Mouse (Mus musculus) liver, embryonic 13.5 days (tissue): ENCODE results near the gene Nexmif. TPM values are rescaled to one million over a fixed set of nuclear protein-coding genes. Genes with fewer than 3 reads are reported as not detected.

Experiments used
- ATAC-seq: fragments of 200-750 bp; cut with Nextera tagmentation; 2 replicates; pipeline ENCODE4 v1.8.0; 2017; ENCODE audit warnings: low read depth, mild to moderate bottlenecking, moderate number of reproducible peaks, moderate library complexity
- DNase-seq: peaks from one replicate; pipeline ENCODE4 v3.0.0; 2022
- H3K27ac ChIP-seq: fragments of 300-500 bp; sonication (generic); 2 replicates; pipeline ENCODE4 v1.5.1; 2015; ENCODE audit warnings: moderate library complexity, mild to moderate bottlenecking, inconsistent platforms
- H3K27me3 ChIP-seq: fragments of 300-500 bp; sonication (generic); 2 replicates; pipeline ENCODE4 v1.6.1; 2015; ENCODE audit warnings: mild to moderate bottlenecking, inconsistent platforms
- H3K36me3 ChIP-seq: fragments of 300-500 bp; sonication (generic); 2 replicates; pipeline ENCODE4 v1.6.1; 2015; ENCODE audit warnings: mild to moderate bottlenecking, inconsistent platforms
- H3K4me1 ChIP-seq: fragments of 300-500 bp; sonication (generic); replicated peaks from 2 replicates; pipeline ENCODE4 v1.6.1; 2015; ENCODE audit warnings: inconsistent platforms
- H3K4me2 ChIP-seq: fragments of 300-500 bp; sonication (generic); 2 replicates; pipeline ENCODE4 v1.6.1; 2015; ENCODE audit warnings: inconsistent platforms, mild to moderate bottlenecking, moderate library complexity
- H3K4me3 ChIP-seq: fragments of 300-500 bp; sonication (generic); replicated peaks from 2 replicates; pipeline ENCODE4 v1.5.1; 2015; ENCODE audit warnings: mild to moderate bottlenecking, inconsistent platforms
- H3K9ac ChIP-seq: fragments of 300-500 bp; sonication (generic); 2 replicates; pipeline ENCODE4 v1.6.1; 2015; ENCODE audit warnings: mild to moderate bottlenecking, inconsistent platforms
- H3K9me3 ChIP-seq: fragments of 300-500 bp; sonication (generic); replicated peaks from 2 replicates; pipeline ENCODE4 v1.6.1; 2016; ENCODE audit warnings: inconsistent platforms
- WGBS: fragments of 180-500 bp; shearing (Covaris S2); methylation state at CpG from one replicate; pipeline ENCODE4 v1.1.7; 2015; ENCODE audit not compliant: insufficient replicate concordance; 5-methylcytosine and 5-hydroxymethylcytosine counted together
- microRNA counts: library from miRNA; unstranded; fragments of <30 nt; microRNA quantifications from one replicate; lab custom pipeline; 2016
- microRNA-seq: library from miRNA; unstranded; fragments of <30 nt; microRNA quantifications from one replicate; pipeline ENCODE4, GENCODE M21; 2016
- polyA plus RNA-seq: library from polyadenylated mRNA; unstranded; fragments of >200 nt; fragmentation: Nextera tagmentation; extraction: Ambion mirVana; gene quantifications from 2 replicates; pipeline ENCODE4 v1.2.1, GENCODE M21; 2015

Gene Nexmif
- polyA plus RNA-seq, 1 experiment from 2014 or later, result 0.03 TPM

DNA sequence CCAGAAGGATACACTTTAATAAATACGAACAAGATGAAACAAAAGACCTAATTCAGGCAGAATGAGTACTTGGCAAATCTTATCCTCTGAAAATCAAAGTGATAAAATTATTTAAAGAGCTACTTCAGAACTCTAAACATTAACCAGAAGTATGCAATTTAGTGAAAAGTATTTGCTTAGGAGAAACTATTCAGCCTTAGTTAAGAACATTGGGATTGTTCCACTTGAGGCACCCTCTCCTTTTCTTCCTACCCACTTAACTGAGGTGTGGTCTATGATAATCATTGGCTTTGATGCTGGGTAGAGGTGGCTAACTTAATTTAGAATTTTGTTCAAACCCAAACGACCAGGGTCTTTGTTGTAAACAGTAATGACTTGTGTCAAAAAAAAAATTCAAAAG is 146.1 kb downstream of the Nexmif start:
- H3K4me3 ChIP-seq, result no peak overlapping the region
- no peak for DNase-seq
- WGBS, result 39% methylated on average over 2 of the region's 2 CpGs
- H3K36me3 ChIP-seq, result no peaks in the 10 kb centered on the region
- no peak overlapping the region for H3K4me2 ChIP-seq
- H3K9me3 ChIP-seq, result no peaks in the 10 kb centered on the region
- H3K9ac ChIP-seq, result no peak overlapping the region
- H3K4me1 ChIP-seq, result no peaks in the 10 kb centered on the region
- ATAC-seq, result no peak
- H3K27me3 ChIP-seq, result no peaks in the 10 kb centered on the region
- H3K27ac ChIP-seq, result no peak overlapping the region

GRCm38 (mm10) chrX:104040276-104040675 is 160.7 kb downstream of the Nexmif start:
- Histone ChIP-seq H3K27ac (no peak overlapping the region), H3K27me3 (0 out of 2 replicates have a peak, but pooled peaks cover 5% of the 10 kb centered on the region), H3K9me3 (no peaks in the 10 kb centered on the region), H3K9ac (no peak overlapping the region), H3K4me2 (no peak overlapping the region), H3K4me1 (no peaks in the 10 kb centered on the region), H3K36me3 (no peaks in the 10 kb centered on the region), H3K4me3 (no peak overlapping the region)
- no peak for ATAC-seq
- no peak for DNase-seq

DNA sequence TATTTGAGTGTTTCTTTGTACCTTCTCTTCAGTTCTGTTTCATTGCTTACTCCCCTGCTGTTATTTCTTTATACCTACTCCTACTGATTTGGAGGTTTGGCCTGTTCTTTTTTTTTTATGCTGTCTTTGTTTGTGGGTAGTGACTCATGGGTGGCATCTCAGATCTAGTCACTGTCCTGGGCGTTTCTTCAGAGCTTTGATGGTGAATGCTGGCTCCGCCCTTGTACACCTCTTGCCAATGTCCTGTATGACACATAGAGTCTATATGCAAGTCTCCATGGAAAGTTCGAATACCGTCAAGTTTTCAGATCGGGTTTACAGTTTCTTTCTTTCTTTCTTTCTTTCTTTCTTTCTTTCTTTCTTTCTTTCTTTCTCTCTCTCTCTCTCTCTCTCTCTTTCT is 167.1 kb downstream of the Nexmif start:
- no peaks in the 10 kb centered on the region for H3K4me1 ChIP-seq
- 54% methylated on average over 5 of the region's 5 CpGs for WGBS
- H3K36me3 ChIP-seq, result no peaks in the 10 kb centered on the region
- H3K4me3 ChIP-seq, result no peak overlapping the region
- H3K9ac ChIP-seq, result no peak overlapping the region
- no peak overlapping the region for H3K27ac ChIP-seq
- DNase-seq, result no peak
- no peaks in the 10 kb centered on the region for H3K9me3 ChIP-seq
- no peak overlapping the region for H3K4me2 ChIP-seq
- ATAC-seq, result no peak
- H3K27me3 ChIP-seq, result 0 out of 2 replicates have a peak, but pooled peaks cover 3% of the 10 kb centered on the region

DNA sequence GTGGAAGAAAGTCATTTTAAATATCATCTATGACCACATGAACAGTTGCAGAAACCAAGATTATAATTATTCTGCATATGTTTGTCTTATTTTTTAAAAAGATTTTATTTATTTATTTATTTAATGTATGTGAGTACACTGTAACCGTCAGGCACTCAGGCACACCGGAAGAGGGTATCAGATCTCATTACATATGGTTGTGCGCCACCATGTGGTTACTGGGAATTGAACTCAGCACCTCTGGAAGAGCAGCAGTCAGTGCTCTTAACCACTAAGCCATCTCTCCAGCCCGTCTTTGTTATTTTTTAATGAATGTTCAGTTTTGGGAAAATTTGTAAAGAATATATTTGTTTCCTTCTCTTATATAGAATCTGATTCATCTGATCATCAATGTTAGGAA is 168.2 kb downstream of the Nexmif start:
- Histone ChIP-seq H3K27me3 (0 out of 2 replicates have a peak, but pooled peaks cover 3% of the 10 kb centered on the region), H3K27ac (no peak overlapping the region), H3K4me1 (no peaks in the 10 kb centered on the region), H3K9me3 (no peaks in the 10 kb centered on the region), H3K9ac (no peak overlapping the region), H3K4me2 (no peak overlapping the region), H3K36me3 (no peaks in the 10 kb centered on the region), H3K4me3 (no peak overlapping the region)
- WGBS, result 26% methylated on average over 4 of the region's 4 CpGs
- DNase-seq, result no peak
- no peak for ATAC-seq

MicroRNA genes within 50 kb of the gene (microRNA counts, 519-probe panel; counts per million panel counts)
- microRNA mmu-miR-672 (lab: Ali Mortazavi, UCI), result 114 counts per million

Small RNA genes within 50 kb of the gene (microRNA-seq; reads per million reads assigned to microRNA genes)
- gene Gm24993, result not detected
- 15.9 reads per million, percentile 30 among the genes with 10 or more reads in this experiment for gene Mir672

Other genes with a start within 250 kb of the Nexmif start
- 11.2 and 14.7 TPM in 2 replicates for gene Rlim, start 219.9 kb downstream of the Nexmif start, polyA plus RNA-seq
- 8.1 and 11.1 TPM in 2 replicates for gene Abcb7, start 212.7 kb upstream of the Nexmif start, polyA plus RNA-seq